Mouse (Mus musculus) neural tube, embryonic 12.5 days (tissue): ENCODE measurements at regions not wholly inside any gene's neighbourhood (a gene's known extent, or its start where the extent isn't known, plus 50 kb on each side); places are given as distances from the start of the nearest gene placed in this dataset.

Experiments used
- ATAC-seq: fragments of 200-750 bp; cut with Nextera tagmentation; 2 replicates; pipeline ENCODE4 v1.8.0; 2017; ENCODE audit warnings: low read depth, mild to moderate bottlenecking, moderate TSS enrichment, moderate library complexity; ENCODE audit not compliant: low FRiP score
- H3K27ac ChIP-seq: fragments of 300-500 bp; sonication (generic); 2 replicates; pipeline ENCODE4 v1.5.1; 2016
- H3K27me3 ChIP-seq: fragments of 300-500 bp; sonication (generic); replicated peaks from 2 replicates; pipeline ENCODE4 v1.6.1; 2016; ENCODE audit warnings: mild to moderate bottlenecking
- H3K36me3 ChIP-seq: fragments of 300-500 bp; sonication (generic); 2 replicates; pipeline ENCODE4 v1.6.1; 2016; ENCODE audit warnings: mild to moderate bottlenecking
- H3K4me1 ChIP-seq: fragments of 300-500 bp; sonication (generic); 2 replicates; pipeline ENCODE4 v1.6.1; 2016
- H3K4me2 ChIP-seq: fragments of 300-500 bp; sonication (generic); replicated peaks from 2 replicates; pipeline ENCODE4 v1.6.1; 2016; ENCODE audit warnings: mild to moderate bottlenecking
- H3K4me3 ChIP-seq: fragments of 300-500 bp; sonication (generic); 2 replicates; pipeline ENCODE4 v1.5.1; 2016
- H3K9ac ChIP-seq: fragments of 300-500 bp; sonication (generic); 2 replicates; pipeline ENCODE4 v1.6.1; 2016; ENCODE audit warnings: mild to moderate bottlenecking
- H3K9me3 ChIP-seq: fragments of 300-500 bp; sonication (generic); 2 replicates; pipeline ENCODE4 v1.6.1; 2016; ENCODE audit warnings: mild to moderate bottlenecking
- WGBS: fragments of 180-500 bp; shearing (Covaris S2); methylation state at CpG from one replicate; pipeline ENCODE4 v1.1.7; 2016; 5-methylcytosine and 5-hydroxymethylcytosine counted together

DNA sequence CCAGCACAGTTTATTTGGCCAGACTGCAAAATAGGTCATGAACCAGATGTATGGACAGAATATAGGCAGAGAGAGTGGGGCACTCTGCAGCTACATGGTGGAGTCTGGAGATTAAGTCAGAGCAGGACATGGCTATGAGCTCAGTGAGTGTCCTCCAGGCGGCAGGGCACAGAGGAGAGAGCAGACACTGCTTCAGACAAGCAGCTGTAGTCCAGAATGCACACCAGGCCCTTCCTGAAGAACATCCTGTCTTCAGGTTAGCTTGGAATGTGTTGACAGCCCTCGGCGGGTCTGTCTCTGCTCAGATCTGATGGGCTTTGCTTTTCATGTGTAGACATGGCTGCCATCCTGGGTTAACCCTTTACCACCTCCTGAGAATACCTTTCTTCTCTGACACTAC, 238.6 kb downstream of the Nuak1 start:
- no peak overlapping the region for H3K9ac ChIP-seq
- no peaks in the 10 kb centered on the region for H3K4me1 ChIP-seq
- WGBS: 80% methylated on average over 3 of the region's 3 CpGs
- H3K27me3 ChIP-seq: no peaks in the 10 kb centered on the region
- no peak overlapping the region for H3K27ac ChIP-seq
- no peak for ATAC-seq
- H3K36me3 ChIP-seq: no peaks in the 10 kb centered on the region
- no peaks in the 10 kb centered on the region for H3K9me3 ChIP-seq
- no peak overlapping the region for H3K4me2 ChIP-seq
- H3K4me3 ChIP-seq: no peak overlapping the region

DNA sequence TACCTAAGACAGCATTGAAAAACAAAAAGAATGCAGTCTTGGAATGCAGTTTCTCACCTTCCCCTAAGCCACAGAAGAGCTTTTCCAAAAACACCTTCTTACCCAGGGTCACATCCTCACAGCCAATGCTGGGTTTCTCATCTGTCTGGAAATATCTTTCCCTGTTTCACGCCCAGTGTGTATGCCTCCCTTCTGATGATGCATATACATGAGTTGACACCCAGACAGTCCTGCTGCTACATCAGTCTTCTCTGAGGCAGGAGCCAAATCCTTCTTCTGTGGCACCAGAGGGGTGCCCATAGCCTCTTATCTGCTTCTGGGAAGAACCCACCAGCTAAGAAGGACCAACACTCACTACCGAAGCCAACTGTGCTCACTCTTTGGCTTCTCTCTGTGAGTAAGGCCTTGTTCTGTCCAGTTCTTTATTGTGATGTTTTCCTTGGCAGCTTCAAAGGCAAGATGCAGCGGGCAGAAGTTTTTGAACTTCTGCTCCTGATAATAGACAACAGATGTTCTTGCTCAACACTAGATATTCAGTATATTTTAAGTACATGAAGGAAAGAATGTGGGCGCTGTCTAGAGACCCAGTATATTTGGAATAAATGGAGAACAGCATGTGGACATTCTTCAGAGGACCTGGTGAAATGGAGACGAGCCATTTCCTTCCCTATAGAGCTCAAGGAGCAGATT, 228.2 kb downstream of the Nuak1 start:
- WGBS: 81% methylated on average over 5 of the region's 5 CpGs
- H3K4me2 ChIP-seq: no peak overlapping the region
- no peak for ATAC-seq
- H3K36me3 ChIP-seq: no peaks in the 10 kb centered on the region
- no peak overlapping the region for H3K9ac ChIP-seq
- H3K27me3 ChIP-seq: no peaks in the 10 kb centered on the region
- H3K4me1 ChIP-seq: no peaks in the 10 kb centered on the region
- no peak overlapping the region for H3K4me3 ChIP-seq
- H3K9me3 ChIP-seq: peaks cover 12% of the 10 kb centered on the region; the same call in 1 of the 2 replicates
- H3K27ac ChIP-seq: no peak overlapping the region

DNA sequence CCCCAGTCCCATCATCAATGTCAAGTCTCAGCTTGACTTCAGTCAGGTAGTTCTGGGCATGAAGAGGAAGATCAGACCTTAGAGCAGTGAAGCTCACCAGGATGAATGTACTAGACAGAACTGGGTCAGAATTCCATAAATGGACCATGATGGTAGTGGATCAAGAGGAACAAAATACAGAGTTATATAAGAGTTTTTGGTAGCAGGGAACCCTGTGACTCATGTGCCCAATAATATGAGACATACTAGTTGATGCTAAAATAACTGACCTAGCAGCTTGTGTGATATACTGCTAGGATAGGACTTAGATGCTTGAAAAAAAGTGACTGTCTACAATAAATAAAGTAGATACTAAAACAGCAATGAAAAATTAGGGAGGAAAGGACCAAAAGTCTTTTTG, 225.6 kb downstream of the Nuak1 start:
- no peak overlapping the region for H3K9ac ChIP-seq
- no peak overlapping the region for H3K4me3 ChIP-seq
- H3K36me3 ChIP-seq: no peaks in the 10 kb centered on the region
- H3K4me2 ChIP-seq: no peak overlapping the region
- H3K9me3 ChIP-seq: no peaks in the 10 kb centered on the region
- no peaks in the 10 kb centered on the region for H3K27me3 ChIP-seq
- ATAC-seq: no peak
- H3K27ac ChIP-seq: no peak overlapping the region
- no peaks in the 10 kb centered on the region for H3K4me1 ChIP-seq

DNA sequence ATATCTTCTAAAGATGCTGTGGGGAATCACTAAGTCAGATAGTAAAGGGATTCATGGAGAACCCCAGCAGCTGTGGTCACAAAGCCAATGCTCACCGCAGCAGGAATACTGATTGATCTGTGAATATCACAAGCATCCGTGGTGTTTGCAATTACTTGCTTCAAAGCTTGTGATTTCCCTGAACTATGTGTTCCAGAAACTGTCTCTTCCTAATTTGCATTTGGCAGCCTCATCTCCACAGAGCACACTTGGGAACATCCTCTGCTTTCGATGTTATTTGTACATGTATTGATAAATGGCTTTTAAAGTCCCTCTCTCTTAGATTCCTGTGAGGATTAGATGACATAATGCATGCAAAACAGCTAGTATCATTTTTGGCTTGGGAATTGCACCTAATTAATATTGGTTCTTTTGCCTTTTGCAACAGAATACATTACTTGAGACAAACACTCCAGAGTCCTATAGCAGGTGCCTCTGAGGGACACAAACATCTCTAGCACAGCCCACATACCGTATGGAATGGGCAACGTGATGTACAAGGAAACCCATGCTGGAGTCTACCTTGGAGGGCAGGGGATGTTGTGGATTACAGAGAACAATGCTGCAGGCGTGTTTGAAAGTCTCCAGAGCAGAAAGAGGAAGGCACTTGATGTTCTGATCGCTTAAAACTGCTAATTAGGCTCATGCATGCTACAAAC, 211.0 kb downstream of the Nuak1 start:
- no peak overlapping the region for H3K4me2 ChIP-seq
- H3K9ac ChIP-seq: no peak overlapping the region
- ATAC-seq: no peak
- H3K4me1 ChIP-seq: no peaks in the 10 kb centered on the region
- 80% methylated on average over 7 of the region's 7 CpGs for WGBS
- H3K4me3 ChIP-seq: no peak overlapping the region
- no peaks in the 10 kb centered on the region for H3K27me3 ChIP-seq
- no peak overlapping the region for H3K27ac ChIP-seq
- H3K9me3 ChIP-seq: no peaks in the 10 kb centered on the region
- H3K36me3 ChIP-seq: no peaks in the 10 kb centered on the region

DNA sequence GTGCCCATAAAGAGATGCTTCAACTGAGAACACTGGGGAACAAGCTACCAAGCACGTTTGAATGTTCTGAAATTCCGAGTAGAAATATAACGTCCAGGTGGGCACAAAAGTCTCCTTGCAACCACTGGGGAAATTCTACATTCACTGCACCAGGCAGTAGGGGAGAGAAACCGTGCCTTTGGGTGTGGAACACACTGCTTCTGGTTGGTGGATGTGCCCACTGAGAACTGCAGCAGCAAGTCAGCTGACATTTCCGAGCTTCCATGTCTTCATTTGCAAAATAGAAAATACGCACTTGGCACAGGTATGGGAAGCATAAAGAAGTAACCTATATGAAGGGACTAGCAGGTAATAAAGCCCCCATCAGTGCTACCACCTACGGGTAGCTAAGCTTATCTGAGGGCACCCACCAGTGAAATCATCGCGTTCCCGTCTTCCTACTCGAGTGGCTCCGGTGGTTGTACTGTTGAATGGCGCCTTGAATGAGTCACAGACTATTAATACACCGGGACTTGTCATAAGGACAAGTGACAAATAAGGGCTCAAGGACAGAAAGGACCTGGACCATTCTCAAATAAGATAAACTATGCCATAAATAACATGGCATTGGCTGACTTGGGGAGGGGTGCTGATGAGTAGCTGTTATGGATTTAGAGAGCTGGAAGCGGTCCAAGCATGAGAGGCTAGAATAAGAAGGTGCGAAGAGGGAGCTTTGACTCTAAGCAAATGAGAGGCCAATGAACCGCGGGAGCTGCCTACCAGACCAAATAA, 210.2 kb downstream of the Nuak1 start:
- Histone ChIP-seq H3K9me3 (no peaks in the 10 kb centered on the region), H3K4me1 (no peaks in the 10 kb centered on the region), H3K4me3 (no peak overlapping the region), H3K27ac (no peak overlapping the region), H3K4me2 (no peak overlapping the region), H3K36me3 (no peaks in the 10 kb centered on the region), H3K27me3 (no peaks in the 10 kb centered on the region), H3K9ac (no peak overlapping the region)
- WGBS: 88% methylated on average over 18 of the region's 18 CpGs
- ATAC-seq: no peak

DNA sequence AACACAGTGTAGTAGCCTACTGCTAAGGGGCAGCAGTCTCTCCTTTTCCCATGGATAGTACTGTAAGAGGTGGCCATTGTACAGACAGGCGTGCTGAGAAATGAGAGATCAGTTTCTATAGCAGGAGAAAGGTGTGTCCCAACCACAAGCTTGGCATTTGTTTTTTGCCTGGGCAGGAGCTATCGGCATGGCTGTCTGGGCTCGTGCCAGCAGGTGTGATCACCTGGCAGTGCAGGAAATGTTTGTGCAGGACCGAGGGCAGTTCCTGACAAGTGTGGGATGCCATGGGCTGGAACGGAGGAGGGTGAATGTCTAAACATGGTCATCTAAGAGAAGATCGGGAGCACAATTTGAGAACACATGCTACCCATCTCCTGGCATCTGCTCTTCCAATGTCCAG, 205.4 kb downstream of the Nuak1 start:
- WGBS: 89% methylated on average over 6 of the region's 6 CpGs
- Histone ChIP-seq H3K4me1 (no peaks in the 10 kb centered on the region; the same call in 1 of the 2 replicates), H3K27me3 (no peaks in the 10 kb centered on the region), H3K27ac (no peak overlapping the region), H3K4me2 (no peak overlapping the region), H3K4me3 (no peak overlapping the region), H3K9me3 (no peaks in the 10 kb centered on the region), H3K36me3 (no peaks in the 10 kb centered on the region), H3K9ac (no peak overlapping the region)
- ATAC-seq: no peak

DNA sequence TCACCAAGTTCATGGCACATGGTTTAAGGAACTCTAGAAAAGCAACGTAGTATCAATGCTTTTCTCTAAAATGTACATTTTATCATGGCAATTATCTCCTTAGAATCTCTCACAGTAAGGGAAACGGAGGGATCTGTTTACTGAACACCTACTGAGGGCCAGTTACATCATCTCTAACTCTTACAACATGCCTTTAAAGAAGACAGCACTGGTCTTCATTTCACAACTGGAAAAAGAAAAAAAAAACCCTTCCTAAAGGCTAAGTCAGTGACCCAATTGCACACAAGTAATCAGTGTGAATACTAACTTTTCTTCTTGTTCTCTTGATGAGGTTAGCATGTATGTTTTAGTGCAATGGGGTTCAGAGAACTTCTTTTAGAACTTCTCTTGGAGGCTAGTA, 204.2 kb downstream of the Nuak1 start:
- ATAC-seq: no peak
- Histone ChIP-seq H3K9ac (no peak overlapping the region), H3K4me1 (no peaks in the 10 kb centered on the region; the same call in 1 of the 2 replicates), H3K4me2 (no peak overlapping the region), H3K27ac (no peak overlapping the region), H3K27me3 (no peaks in the 10 kb centered on the region), H3K4me3 (no peak overlapping the region), H3K9me3 (peaks cover 4% of the 10 kb centered on the region; the same call in 1 of the 2 replicates), H3K36me3 (no peaks in the 10 kb centered on the region)
- 83% methylated on average over 2 of the region's 2 CpGs for WGBS

DNA sequence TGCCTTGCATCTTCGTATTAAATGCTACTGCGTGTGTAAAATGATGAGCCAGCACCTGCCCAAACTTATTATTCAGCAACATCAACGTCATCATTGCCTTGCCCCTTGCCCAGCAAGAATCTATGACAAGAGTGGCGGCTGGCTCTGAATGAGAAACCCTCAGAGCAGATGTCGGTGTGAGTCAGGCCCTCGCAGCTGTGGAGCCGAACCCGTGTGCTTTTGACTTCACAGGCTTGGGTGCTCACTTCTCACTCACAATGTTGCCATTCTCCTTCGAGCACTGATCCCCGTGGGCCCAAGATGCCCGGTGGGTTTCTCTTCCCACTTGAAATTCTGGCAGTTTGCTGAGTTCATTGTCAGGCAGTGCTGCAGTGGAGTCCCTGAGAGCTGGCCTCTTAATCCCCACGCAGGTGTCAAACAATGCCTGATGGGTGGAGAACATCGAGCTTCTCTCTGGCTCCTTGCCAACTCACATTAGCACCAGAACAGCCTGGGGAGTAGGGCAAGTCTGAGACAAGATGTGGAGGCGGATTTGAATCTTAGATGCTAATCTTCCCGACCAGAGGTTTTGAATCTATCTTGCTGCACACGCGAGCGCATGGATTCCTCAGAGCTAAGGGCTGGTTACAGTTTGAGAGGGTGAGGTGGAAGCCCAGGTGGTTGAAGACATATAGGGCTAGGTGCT, 202.0 kb downstream of the Nuak1 start:
- Histone ChIP-seq H3K4me3 (no peak overlapping the region), H3K27ac (no peak overlapping the region), H3K4me1 (no peaks in the 10 kb centered on the region; the same call in 1 of the 2 replicates), H3K27me3 (no peaks in the 10 kb centered on the region), H3K4me2 (no peak overlapping the region), H3K9ac (no peak overlapping the region), H3K36me3 (no peaks in the 10 kb centered on the region), H3K9me3 (peaks cover 22% of the 10 kb centered on the region)
- ATAC-seq: no peak
- WGBS: 74% methylated on average over 18 of the region's 18 CpGs

DNA sequence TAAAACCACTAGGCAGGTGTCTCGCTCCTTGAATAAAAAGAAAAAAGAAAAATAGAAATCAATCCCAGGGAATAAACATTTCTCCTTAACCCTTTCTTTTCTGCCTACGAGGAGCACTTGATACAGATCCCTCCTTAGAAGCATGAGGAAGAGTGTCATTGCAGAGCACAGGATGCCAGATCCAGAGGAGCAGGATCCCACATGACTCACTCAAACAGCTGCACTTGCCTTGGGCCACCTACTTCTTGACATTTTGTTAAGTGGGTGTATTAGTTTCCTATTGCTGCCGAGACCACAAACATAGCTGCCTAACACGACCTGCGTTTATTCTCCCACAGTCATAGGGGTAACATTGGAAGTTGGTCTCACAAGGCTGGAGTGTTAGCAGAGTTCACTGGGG, 197.1 kb downstream of the Nuak1 start:
- ATAC-seq: no peak
- Histone ChIP-seq H3K9me3 (peaks cover 22% of the 10 kb centered on the region), H3K27ac (no peak overlapping the region), H3K4me2 (no peak overlapping the region), H3K4me3 (no peak overlapping the region), H3K36me3 (no peaks in the 10 kb centered on the region), H3K9ac (no peak overlapping the region), H3K4me1 (no peaks in the 10 kb centered on the region; the same call in 1 of the 2 replicates), H3K27me3 (no peaks in the 10 kb centered on the region)
- 92% methylated on average over 5 of the region's 5 CpGs for WGBS

DNA sequence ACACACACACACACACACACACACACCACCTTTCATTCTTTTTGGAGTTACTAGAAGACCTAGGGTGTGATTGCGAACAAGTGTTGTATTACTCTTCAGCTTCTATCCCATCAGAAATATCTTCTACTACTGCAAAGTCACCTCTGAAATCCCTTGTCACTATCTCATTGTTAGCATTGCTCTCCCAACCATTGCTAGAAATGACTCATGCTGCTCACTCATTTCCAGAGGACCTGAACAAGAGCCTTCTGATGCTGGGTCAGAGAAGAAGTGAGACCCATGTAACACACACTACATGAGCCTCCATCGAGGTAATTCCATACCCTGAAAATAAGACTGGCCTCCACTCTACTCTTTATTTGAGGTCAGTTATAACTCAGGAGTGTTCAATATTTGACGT, 191.1 kb downstream of the Nuak1 start:
- no peak overlapping the region for H3K4me2 ChIP-seq
- 93% methylated on average over 3 of the region's 3 CpGs for WGBS
- H3K27ac ChIP-seq: no peak overlapping the region
- H3K9me3 ChIP-seq: no peaks in the 10 kb centered on the region
- no peaks in the 10 kb centered on the region for H3K27me3 ChIP-seq
- no peak overlapping the region for H3K9ac ChIP-seq
- H3K4me3 ChIP-seq: no peak overlapping the region
- no peak for ATAC-seq
- H3K4me1 ChIP-seq: no peaks in the 10 kb centered on the region
- H3K36me3 ChIP-seq: no peaks in the 10 kb centered on the region

DNA sequence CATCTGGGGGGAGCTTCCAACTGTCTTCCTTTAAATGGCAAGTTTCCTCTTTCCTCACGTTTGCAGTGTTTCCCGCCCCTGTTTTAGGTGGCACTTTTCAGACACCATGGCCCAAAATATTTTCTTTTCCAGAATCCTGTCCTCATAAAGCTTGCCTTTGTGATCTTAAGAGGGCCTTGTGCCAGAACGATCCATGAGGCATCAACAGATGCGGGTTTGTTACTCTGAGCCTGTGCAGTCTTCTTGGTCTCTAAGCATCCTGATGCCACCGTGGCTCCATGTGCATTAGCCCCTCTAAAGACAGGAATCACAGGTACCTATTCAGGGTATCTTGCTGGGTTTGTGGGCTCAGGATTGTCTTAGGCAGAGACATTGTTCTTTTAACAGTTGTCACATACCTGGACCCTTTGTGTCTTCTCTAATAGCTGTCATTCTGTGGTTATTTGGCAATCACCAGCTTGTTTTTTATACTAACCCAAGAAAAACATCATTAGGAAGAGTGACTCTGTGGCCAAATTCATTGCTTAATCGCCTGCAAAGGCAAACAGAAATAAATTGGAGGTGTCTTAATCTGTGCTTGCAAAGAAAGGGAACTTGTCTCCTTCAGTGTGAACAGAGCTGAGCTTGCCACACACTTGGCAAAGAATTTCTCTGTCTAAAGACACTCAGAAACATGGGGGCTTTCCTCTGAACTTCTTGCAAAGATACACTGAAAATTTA, 179.3 kb downstream of the Nuak1 start:
- H3K9me3 ChIP-seq: no peaks in the 10 kb centered on the region
- no peak for ATAC-seq
- H3K9ac ChIP-seq: no peak overlapping the region
- WGBS: 80% methylated on average over 6 of the region's 6 CpGs
- H3K27me3 ChIP-seq: no peaks in the 10 kb centered on the region
- no peak overlapping the region for H3K4me2 ChIP-seq
- no peaks in the 10 kb centered on the region for H3K36me3 ChIP-seq
- no peak overlapping the region for H3K27ac ChIP-seq
- no peaks in the 10 kb centered on the region for H3K4me1 ChIP-seq
- no peak overlapping the region for H3K4me3 ChIP-seq

DNA sequence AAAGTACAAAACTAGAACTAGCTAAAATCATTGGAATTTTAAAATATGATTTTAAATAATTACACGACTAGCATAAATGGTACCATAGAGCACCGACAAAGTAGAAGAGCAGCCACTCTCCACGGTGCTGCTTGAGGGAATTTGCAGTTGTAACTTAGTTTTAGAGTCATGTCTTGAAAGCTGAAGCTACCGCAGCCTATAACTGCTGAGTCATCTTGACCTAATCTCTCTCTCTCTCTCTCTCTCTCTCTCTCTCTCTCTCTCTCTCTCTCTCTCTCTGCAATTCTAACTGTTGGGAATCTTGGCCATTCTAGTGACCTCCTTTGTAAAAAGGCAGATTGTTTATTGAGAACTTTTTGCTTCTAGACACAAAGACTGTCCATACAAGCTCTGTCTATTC, 177.5 kb downstream of the Nuak1 start:
- H3K36me3 ChIP-seq: no peaks in the 10 kb centered on the region
- WGBS: 95% methylated on average over 4 of the region's 4 CpGs

More for the DNA sequence above, 177.5 kb downstream of the Nuak1 start:
- no peak overlapping the region for H3K9ac ChIP-seq
- no peak overlapping the region for H3K4me2 ChIP-seq
- H3K27me3 ChIP-seq: no peaks in the 10 kb centered on the region
- no peaks in the 10 kb centered on the region for H3K9me3 ChIP-seq
- H3K27ac ChIP-seq: no peak overlapping the region
- no peak for ATAC-seq
- no peak overlapping the region for H3K4me3 ChIP-seq
- no peaks in the 10 kb centered on the region for H3K4me1 ChIP-seq
